Mouse (Mus musculus): ENCODE data around the gene Polrmt.
A peak's percentile ranks its signal among the peaks of the same experiment; 100 is the strongest.

The Polrmt gene

GRCm38 (mm10) chr10:79745898-79746773, at the start of gene Polrmt:
Gene Polrmt (minus strand): TSS chr10:79746581.
- peak; percentile 100 for DNase-seq (ENCODE audit: low spot score)

- no peak for DNase-seq (ENCODE audit: low spot score)
These were observed 49.5 kb upstream of the Polrmt start for GRCm38 (mm10) chr10:79795905-79796304.

GRCm38 (mm10) chr10:79794491-79794931, 48.1 kb upstream of the Polrmt start:
- DNase-seq (ENCODE audit: low spot score), result peak; percentile 93

- peak; percentile 62 for DNase-seq (ENCODE audit: low spot score)
These were observed 47.5 kb upstream of the Polrmt start for GRCm38 (mm10) chr10:79793738-79794490.

- peak; percentile 86 for DNase-seq (ENCODE audit: low spot score)
These were observed 46.8 kb upstream of the Polrmt start, which contains the start of gene Palm for GRCm38 (mm10) chr10:79793051-79793737. Gene Palm (plus strand): TSS chr10:79793572.

- DNase-seq (ENCODE audit: low spot score), result no peak
These were observed 46.1 kb upstream of the Polrmt start for GRCm38 (mm10) chr10:79792339-79793040.

GRCm38 (mm10) chr10:79790861-79791260, 44.5 kb upstream of the Polrmt start, which contains the start of gene Prss57:
Gene Prss57 (minus strand): TSS chr10:79790961.
- DNase-seq (ENCODE audit: low spot score), result no peak

GRCm38 (mm10) chr10:79789581-79789980, 43.2 kb upstream of the Polrmt start:
- no peak for DNase-seq (ENCODE audit: low spot score)

- peak; percentile 84 for DNase-seq (ENCODE audit: low spot score)
These were observed 42.2 kb upstream of the Polrmt start for GRCm38 (mm10) chr10:79788386-79789158.

- peak; percentile 67 for DNase-seq (ENCODE audit: low spot score)
These were observed 37.8 kb upstream of the Polrmt start for GRCm38 (mm10) chr10:79783920-79784800.

- no peak for DNase-seq (ENCODE audit: low spot score)
These were observed 36.7 kb upstream of the Polrmt start for GRCm38 (mm10) chr10:79783050-79783449.

GRCm38 (mm10) chr10:79781956-79782355, 35.6 kb upstream of the Polrmt start:
- no peak for DNase-seq (ENCODE audit: low spot score)

GRCm38 (mm10) chr10:79781139-79781538, 34.8 kb upstream of the Polrmt start:
- DNase-seq (ENCODE audit: low spot score), result no peak

GRCm38 (mm10) chr10:79780664-79781015, 34.3 kb upstream of the Polrmt start:
- no peak for DNase-seq (ENCODE audit: low spot score)

- peak; percentile 69 for DNase-seq (ENCODE audit: low spot score)
These were observed 33.6 kb upstream of the Polrmt start for GRCm38 (mm10) chr10:79779784-79780663.

GRCm38 (mm10) chr10:79779193-79779592, 32.8 kb upstream of the Polrmt start:
- DNase-seq (ENCODE audit: low spot score), result no peak

GRCm38 (mm10) chr10:79778006-79778405, 31.6 kb upstream of the Polrmt start:
- peak; percentile 93 for DNase-seq (ENCODE audit: low spot score)

GRCm38 (mm10) chr10:79777103-79777531, 30.7 kb upstream of the Polrmt start, which contains the start of gene Fstl3:
Gene Fstl3 (plus strand): TSS chr10:79777272.
- DNase-seq (ENCODE audit: low spot score), result no peak
